Mouse (Mus musculus) hindbrain, embryonic 16.5 days (tissue): ENCODE measurements around the gene Cd300a. TPM values are rescaled to one million over a fixed set of nuclear protein-coding genes. Genes with fewer than 3 reads are reported as not detected.
A peak's percentile ranks its signal among the peaks of the same experiment; 100 is the strongest.
"Not testable (repeated sequence)": the region's sequence is repeated elsewhere in the genome, so short reads cannot be mapped to it uniquely, and the experiment has no call there.

Experiments
- ATAC-seq: fragments of 200-750 bp; cut with Nextera tagmentation; 2 replicates; pipeline ENCODE4 v1.8.0; 2017; ENCODE audit warnings: moderate TSS enrichment, moderate library complexity
- H3K27ac ChIP-seq: fragments of 300-500 bp; sonication (generic); 2 replicates; pipeline ENCODE4 v1.5.1; 2014; ENCODE audit warnings: low read depth, mild to moderate bottlenecking, control low read depth, low read length, moderate library complexity
- H3K27me3 ChIP-seq: fragments of 300-500 bp; sonication (generic); replicated peaks from 2 replicates; pipeline ENCODE4 v1.6.1; 2014; ENCODE audit warnings: low read length; ENCODE audit not compliant: control insufficient read depth, insufficient read depth
- H3K36me3 ChIP-seq: fragments of 300-500 bp; sonication (generic); 2 replicates; pipeline ENCODE4 v1.6.1; 2014; ENCODE audit warnings: mild to moderate bottlenecking, low read length, moderate library complexity, mixed read lengths; ENCODE audit not compliant: control insufficient read depth, insufficient read depth
- H3K4me1 ChIP-seq: fragments of 300-500 bp; sonication (generic); 2 replicates; pipeline ENCODE4 v1.6.1; 2014; ENCODE audit warnings: low read depth, low read length; ENCODE audit not compliant: control insufficient read depth, insufficient read depth
- H3K4me2 ChIP-seq: fragments of 300-500 bp; sonication (generic); 2 replicates; pipeline ENCODE4 v1.6.1; 2014; ENCODE audit warnings: mild to moderate bottlenecking, low read length, control low read depth, moderate library complexity
- H3K4me3 ChIP-seq: fragments of 300-500 bp; sonication (generic); 2 replicates; pipeline ENCODE4 v1.5.1; 2014; ENCODE audit warnings: mild to moderate bottlenecking, low read length, control low read depth, moderate library complexity
- H3K9ac ChIP-seq: fragments of 300-500 bp; sonication (generic); 2 replicates; pipeline ENCODE4 v1.6.1; 2014; ENCODE audit warnings: low read depth, mild to moderate bottlenecking, control low read depth, low read length, moderate library complexity
- H3K9me3 ChIP-seq: fragments of 300-500 bp; sonication (generic); 2 replicates; pipeline ENCODE4 v1.6.1; 2014; ENCODE audit warnings: mild to moderate bottlenecking, low read length, moderate library complexity; ENCODE audit not compliant: control insufficient read depth
- WGBS: fragments of 180-500 bp; shearing (Covaris S2); extraction: QIAGEN DNeasy Blood & Tissue Kit; methylation state at CpG from one replicate; pipeline ENCODE4 v1.1.7; 2014; 5-methylcytosine and 5-hydroxymethylcytosine counted together
- polyA plus RNA-seq: library from polyadenylated mRNA; unstranded; fragments of >200 nt; fragmentation: Nextera tagmentation; extraction: Ambion mirVana; gene quantifications from 2 replicates; pipeline ENCODE4 v1.2.1, GENCODE M21; 2015

Gene Cd300a
- polyA plus RNA-seq, 1 experiment from 2014 or later = 1.6 TPM

DNA sequence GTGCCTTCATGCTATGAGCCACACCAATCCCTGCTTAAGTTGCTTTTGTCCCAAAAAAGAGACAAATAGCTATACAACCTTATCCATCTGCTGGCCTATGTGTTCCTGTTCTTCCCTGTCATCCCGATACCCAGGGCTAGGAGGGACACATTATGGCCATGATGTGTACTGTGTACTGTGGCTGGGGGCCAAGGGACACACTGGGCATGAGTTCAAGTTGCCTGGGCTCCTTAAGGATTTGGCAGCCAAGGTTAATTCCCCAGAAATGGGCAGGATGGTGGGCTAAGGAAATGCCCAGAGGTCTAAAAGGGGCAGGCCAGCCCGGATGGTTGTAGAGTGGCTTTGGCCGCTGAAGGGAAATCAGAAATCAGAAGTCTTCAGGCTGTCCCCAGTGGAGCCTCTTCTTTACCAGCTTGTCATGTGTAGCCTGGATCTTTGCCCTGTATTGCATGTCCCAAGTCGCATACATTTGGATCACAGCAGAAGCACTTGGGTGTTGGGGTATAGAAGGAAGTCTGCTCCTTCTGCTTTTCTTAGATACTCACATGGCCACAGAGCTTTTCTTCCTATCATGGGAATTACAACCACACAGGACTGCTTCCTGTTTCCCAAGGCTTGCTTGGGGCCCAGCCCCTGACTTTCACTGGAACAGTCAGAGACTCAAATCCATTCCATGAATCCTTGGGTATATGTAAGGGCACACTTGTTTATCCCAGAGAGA, 5.3 kb upstream of the Cd300a start:
- Histone ChIP-seq H3K4me3 (no peak overlapping the region), H3K4me2 (no peak overlapping the region), H3K4me1 (no peaks in the 10 kb centered on the region), H3K27me3 (no peaks in the 10 kb centered on the region), H3K9me3 (no peaks in the 10 kb centered on the region), H3K9ac (no peak overlapping the region), H3K36me3 (no peaks in the 10 kb centered on the region), H3K27ac (no peak overlapping the region)
- no peak for ATAC-seq
- 69% methylated on average over 4 of the region's 4 CpGs for WGBS

DNA sequence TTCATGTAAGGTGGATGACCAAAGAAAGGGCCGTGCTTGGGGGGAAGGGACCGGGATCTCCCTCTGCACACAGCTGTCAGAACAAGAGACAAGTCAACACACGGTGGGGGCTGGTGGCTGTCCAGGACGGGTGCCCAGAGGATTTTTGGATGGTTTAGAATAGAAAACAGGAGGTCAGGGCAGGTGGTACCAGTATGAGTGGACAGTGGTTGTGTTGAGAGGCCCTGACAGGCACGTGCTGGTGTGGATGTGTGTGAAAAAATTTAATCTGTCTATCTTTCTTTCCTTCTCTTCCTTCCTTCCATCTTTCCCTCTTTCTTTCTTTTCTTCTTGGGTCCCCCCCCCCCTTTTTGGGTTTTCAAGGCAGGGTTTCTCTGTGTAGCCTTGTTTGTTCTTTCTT, 701 bp downstream of the Cd300a start:
- Histone ChIP-seq H3K27me3 (no peaks in the 10 kb centered on the region), H3K4me1 (no peaks in the 10 kb centered on the region), H3K9me3 (no peaks in the 10 kb centered on the region), H3K4me3 (no peak overlapping the region), H3K36me3 (no peaks in the 10 kb centered on the region), H3K4me2 (no peak overlapping the region), H3K27ac (no peak overlapping the region), H3K9ac (no peak overlapping the region)
- ATAC-seq = no peak
- WGBS = 48% methylated on average over 5 of the region's 5 CpGs

DNA sequence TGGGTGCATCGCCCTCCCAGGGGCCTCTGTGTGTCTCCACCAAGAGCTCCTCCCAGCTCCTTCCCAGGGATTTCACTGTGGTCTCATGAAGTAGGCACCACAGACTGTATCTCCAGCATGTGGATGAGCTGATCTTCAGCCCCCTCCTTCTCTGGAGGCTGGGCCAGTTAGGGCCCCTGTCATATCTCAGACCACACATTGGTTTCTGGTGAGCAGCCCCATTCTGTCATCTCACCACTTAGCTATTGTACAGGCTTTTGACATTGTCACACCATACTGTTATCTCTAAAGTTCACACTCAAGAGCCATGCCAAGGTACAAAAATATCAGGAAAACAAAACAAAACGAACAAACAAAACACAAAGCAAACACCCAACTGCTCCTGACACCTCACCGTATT, 6.2 kb downstream of the Cd300a start:
- Histone ChIP-seq H3K9ac (no peak overlapping the region), H3K27me3 (no peaks in the 10 kb centered on the region), H3K4me3 (no peak overlapping the region), H3K4me1 (no peaks in the 10 kb centered on the region), H3K36me3 (no peaks in the 10 kb centered on the region), H3K4me2 (no peak overlapping the region), H3K27ac (no peak overlapping the region), H3K9me3 (no peaks in the 10 kb centered on the region)
- ATAC-seq = no peak
- 87% methylated on average over 3 of the region's 3 CpGs for WGBS

DNA sequence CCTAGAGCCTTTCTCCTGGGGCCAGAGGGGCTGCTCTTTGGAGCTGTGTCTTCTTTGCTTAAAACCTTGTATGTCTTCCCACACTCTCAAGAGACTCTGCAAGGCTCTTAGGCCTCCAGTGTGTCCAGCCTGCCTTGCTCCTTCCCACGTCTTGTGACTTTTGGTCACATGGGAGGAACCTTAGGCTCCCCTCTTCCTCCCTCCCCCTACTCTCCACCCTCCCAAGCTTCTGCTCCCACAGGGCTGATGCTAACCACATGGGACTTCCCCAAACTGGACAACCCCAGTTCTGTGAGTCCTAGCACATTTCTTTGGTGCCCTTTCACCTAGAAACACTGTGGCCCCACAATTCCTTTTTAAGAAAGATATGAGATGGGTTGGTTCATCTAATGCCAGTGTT, 8.2 kb downstream of the Cd300a start:
- H3K4me3 ChIP-seq = no peak overlapping the region
- 44% methylated on average over 1 of the region's 1 CpGs for WGBS
- no peaks in the 10 kb centered on the region for H3K9me3 ChIP-seq
- H3K36me3 ChIP-seq = no peaks in the 10 kb centered on the region
- no peaks in the 10 kb centered on the region for H3K27me3 ChIP-seq
- no peak overlapping the region for H3K4me2 ChIP-seq
- no peaks in the 10 kb centered on the region for H3K4me1 ChIP-seq
- H3K27ac ChIP-seq = no peak overlapping the region
- no peak overlapping the region for H3K9ac ChIP-seq
- no peak for ATAC-seq

DNA sequence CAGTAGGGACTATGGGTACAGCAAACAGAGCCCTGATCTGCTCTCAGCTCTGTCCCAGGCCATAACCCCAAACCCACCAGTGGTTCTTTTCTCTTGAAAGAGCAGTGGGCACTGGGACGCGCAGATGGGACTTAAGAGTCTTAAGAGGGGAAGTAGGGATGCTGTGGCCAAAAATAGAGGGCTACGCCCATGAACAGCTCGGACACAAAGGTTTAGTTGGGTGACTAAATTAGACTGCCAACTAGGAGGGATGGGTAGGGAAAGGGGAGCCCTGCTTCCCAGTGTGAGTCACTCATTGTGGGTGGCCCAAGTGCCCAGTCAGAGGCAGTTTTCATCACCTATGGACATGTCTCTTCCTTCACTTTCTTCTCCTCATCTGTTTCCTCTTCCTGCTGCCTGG, 13.4 kb downstream of the Cd300a start:
- Histone ChIP-seq H3K9ac (no peak overlapping the region), H3K36me3 (no peaks in the 10 kb centered on the region), H3K4me2 (no peak overlapping the region), H3K9me3 (no peaks in the 10 kb centered on the region), H3K27ac (no peak overlapping the region), H3K4me1 (no peaks in the 10 kb centered on the region), H3K27me3 (no peaks in the 10 kb centered on the region), H3K4me3 (no peak overlapping the region)
- no peak for ATAC-seq
- 86% methylated on average over 4 of the region's 4 CpGs for WGBS

DNA sequence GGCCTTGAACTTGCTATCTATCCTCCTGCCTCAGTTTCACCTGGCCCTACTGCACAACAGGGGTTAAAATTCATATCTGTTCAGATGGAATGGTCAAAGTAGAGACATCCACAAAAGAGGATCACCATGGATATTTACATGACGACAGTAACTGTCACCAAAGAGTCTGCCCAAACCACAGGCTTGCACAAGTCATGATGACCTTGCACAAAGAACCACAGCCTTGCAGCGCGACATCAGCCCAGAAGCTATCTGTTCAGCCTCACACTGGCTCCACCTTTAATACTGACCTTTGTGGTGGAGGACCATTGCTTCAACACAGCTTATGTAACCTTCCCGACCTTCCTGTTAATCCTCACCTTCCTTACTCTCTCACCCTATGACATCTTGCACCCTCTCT, 17.7 kb downstream of the Cd300a start:
- Histone ChIP-seq H3K27ac (no peak overlapping the region), H3K4me1 (no peaks in the 10 kb centered on the region), H3K9ac (no peak overlapping the region), H3K4me3 (no peak overlapping the region), H3K4me2 (no peak overlapping the region), H3K9me3 (no peaks in the 10 kb centered on the region), H3K27me3 (no peaks in the 10 kb centered on the region), H3K36me3 (no peaks in the 10 kb centered on the region)
- no peak for ATAC-seq
- WGBS = 84% methylated on average over 4 of the region's 4 CpGs

DNA sequence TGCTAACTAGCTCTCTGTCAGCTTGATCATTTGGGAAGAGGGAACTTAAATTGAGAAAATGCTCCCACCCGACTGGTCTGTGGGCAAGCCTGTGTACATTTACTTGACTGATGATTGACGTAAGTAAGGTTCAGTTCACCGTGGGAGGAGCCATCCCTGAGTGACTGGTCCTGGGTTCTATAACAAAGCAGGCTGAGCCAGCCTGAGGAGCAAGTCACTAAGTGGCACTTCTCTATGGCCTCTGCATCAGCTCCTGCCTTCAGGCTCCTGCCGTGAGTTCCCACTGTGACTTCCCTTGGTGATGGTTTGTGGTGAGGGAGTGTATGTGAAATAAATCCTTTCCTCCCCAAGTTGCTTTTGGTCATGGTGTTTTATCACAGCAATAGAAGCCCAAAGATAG, 18.2 kb downstream of the Cd300a start:
- Histone ChIP-seq H3K36me3 (no peaks in the 10 kb centered on the region), H3K4me2 (no peak overlapping the region), H3K27me3 (no peaks in the 10 kb centered on the region), H3K4me3 (no peak overlapping the region), H3K9me3 (no peaks in the 10 kb centered on the region), H3K27ac (no peak overlapping the region), H3K4me1 (no peaks in the 10 kb centered on the region), H3K9ac (no peak overlapping the region)
- ATAC-seq = no peak
- 49% methylated on average over 4 of the region's 4 CpGs for WGBS

DNA sequence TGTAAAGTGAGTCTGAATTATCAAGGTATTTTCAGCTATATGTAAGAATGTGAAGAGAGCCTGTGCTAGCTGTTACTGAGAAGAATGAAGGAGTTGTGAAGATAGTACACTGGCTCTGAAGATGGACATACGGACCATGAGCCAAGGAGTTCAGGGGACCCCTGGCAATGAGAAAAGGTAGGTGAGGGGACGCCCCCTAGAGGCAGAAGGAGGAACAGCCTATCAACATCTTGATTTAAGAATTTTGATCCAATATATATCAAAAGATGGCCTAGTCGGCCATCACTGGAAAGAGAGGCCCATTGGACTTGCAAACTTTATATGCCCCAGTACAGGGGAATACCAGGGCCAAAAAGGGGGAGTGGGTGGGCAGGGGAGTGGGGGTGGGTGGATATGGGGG, 19.7 kb downstream of the Cd300a start:
- not testable (repeated sequence) for H3K36me3 ChIP-seq, H3K4me3 ChIP-seq, H3K4me2 ChIP-seq, H3K9ac ChIP-seq, H3K9me3 ChIP-seq, H3K4me1 ChIP-seq, ATAC-seq, H3K27ac ChIP-seq, H3K27me3 ChIP-seq
- 43% methylated on average over 3 of the region's 3 CpGs for WGBS

DNA sequence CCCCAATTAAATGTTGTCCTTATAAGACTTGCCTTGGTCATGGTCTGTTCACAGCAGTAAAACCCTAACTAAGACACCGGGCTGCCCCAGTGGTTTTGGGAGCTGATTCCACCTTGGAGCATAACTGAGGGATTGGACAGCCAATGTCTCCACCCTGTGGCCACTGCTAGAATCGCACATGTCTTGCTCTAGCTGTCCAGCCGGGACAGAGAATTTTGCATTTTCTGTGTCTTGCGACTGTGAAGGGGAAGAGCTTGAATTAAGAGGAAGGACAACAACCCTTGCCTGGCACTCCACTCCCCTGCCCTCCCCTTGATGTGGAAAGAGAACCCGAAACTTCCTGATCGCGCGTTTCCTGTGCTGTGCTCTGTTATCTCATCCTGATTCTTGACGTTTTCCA, 23.0 kb downstream of the Cd300a start:
- WGBS = 18% methylated on average over 9 of the region's 9 CpGs

DNA sequence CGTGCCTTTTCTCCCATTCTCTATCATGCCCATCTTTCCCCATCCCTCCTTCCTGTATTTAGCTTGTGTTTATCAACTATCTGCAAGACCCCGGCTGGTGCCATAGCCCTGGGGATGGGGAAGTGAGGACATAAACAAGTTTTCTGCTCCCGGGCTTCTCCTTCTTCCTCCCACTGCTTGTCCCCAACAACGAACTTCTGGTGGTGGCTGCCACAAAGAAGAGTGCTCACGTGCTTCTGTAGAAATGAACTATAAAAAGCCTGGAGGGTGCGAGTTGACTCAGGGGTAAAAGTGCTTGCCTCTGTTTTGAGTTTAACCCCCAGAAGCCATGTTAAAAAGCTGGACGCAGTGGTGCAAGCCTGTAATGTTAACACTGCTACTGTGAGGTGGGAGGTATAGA, 25.1 kb downstream of the Cd300a start:
- Histone ChIP-seq H3K4me1 (no peaks in the 10 kb centered on the region), H3K4me3 (no peak overlapping the region), H3K36me3 (no peaks in the 10 kb centered on the region), H3K27me3 (no peaks in the 10 kb centered on the region), H3K4me2 (no peak overlapping the region), H3K27ac (no peak overlapping the region), H3K9me3 (peaks cover 2% of the 10 kb centered on the region; the same call in 1 of the 2 replicates), H3K9ac (no peak overlapping the region)
- ATAC-seq = no peak
- 63% methylated on average over 7 of the region's 7 CpGs for WGBS

More for the DNA sequence above, 23.0 kb downstream of the Cd300a start:
- Histone ChIP-seq H3K9ac (no peak overlapping the region), H3K4me2 (no peak overlapping the region), H3K27me3 (no peaks in the 10 kb centered on the region), H3K4me1 (no peaks in the 10 kb centered on the region), H3K36me3 (no peaks in the 10 kb centered on the region), H3K9me3 (no peaks in the 10 kb centered on the region), H3K27ac (no peak overlapping the region), H3K4me3 (no peak overlapping the region)
- peak; percentile 76; the same call in 1 of the 2 replicates for ATAC-seq
